Mouse (Mus musculus) heart, embryonic 14.5 days (tissue): Measurements from ENCODE around the gene Tomm20l. TPM values are rescaled to one million over a fixed set of nuclear protein-coding genes. Genes with fewer than 3 reads are reported as not detected.
"Not testable (repeated sequence)": the region's sequence is repeated elsewhere in the genome, so short reads cannot be mapped to it uniquely, and the experiment has no call there.

Source experiments
- ATAC-seq: fragments of 200-750 bp; cut with Nextera tagmentation; 2 replicates; pipeline ENCODE4 v1.8.0; 2017; ENCODE audit warnings: low read depth, moderate TSS enrichment; ENCODE audit not compliant: insufficient number of reproducible peaks, insufficient read depth, low FRiP score
- H3K27ac ChIP-seq, 2 experiments: fragments of 200-500 bp in 1 of 2; fragments of 300-500 bp in 1 of 2; sonication (generic) in 1 of 2; replicated peaks in 1 of 2; 2 replicates each; pipeline ENCODE4 v1.5.1; 2012 to 2014; ENCODE audit warnings: low read depth in 2 of 2, low read length in 2 of 2, control low read depth in 1 of 2, mild to moderate bottlenecking in 1 of 2, mixed read lengths in 1 of 2; ENCODE audit not compliant: control insufficient read depth in 1 of 2, insufficient read depth in 1 of 2
- H3K27me3 ChIP-seq: fragments of 300-500 bp; sonication (generic); 2 replicates; pipeline ENCODE4 v1.6.1; 2014; ENCODE audit warnings: mild to moderate bottlenecking, low read length, control low read depth; ENCODE audit not compliant: control insufficient read depth, insufficient read depth
- H3K36me3 ChIP-seq: fragments of 300-500 bp; sonication (generic); 2 replicates; pipeline ENCODE4 v1.6.1; 2014; ENCODE audit warnings: mild to moderate bottlenecking, control low read depth, low read length, mixed read lengths; ENCODE audit not compliant: control insufficient read depth, insufficient read depth
- H3K4me1 ChIP-seq, 2 experiments: fragments of 200-500 bp in 1 of 2; fragments of 300-500 bp in 1 of 2; sonication (generic) in 1 of 2; 2 replicates each; pipeline ENCODE4 v1.6.1; 2012 to 2014; ENCODE audit warnings: low read length in 2 of 2, control low read depth in 1 of 2, mixed read lengths in 1 of 2; ENCODE audit not compliant: control insufficient read depth in 2 of 2, insufficient read depth in 2 of 2
- H3K4me2 ChIP-seq: fragments of 300-500 bp; sonication (generic); 2 replicates; pipeline ENCODE4 v1.6.1; 2014; ENCODE audit warnings: mild to moderate bottlenecking, low read length
- H3K4me3 ChIP-seq, 2 experiments: fragments of 200-500 bp in 1 of 2; fragments of 300-500 bp in 1 of 2; sonication (generic) in 1 of 2; 2 replicates each; pipeline ENCODE4 v1.5.1; 2012 to 2014; ENCODE audit warnings: low read length in 2 of 2, mild to moderate bottlenecking in 2 of 2, control low read depth in 1 of 2, low read depth in 1 of 2, moderate library complexity in 1 of 2; ENCODE audit not compliant: control insufficient read depth in 1 of 2, insufficient read depth in 1 of 2
- H3K9ac ChIP-seq: fragments of 300-500 bp; sonication (generic); 2 replicates; pipeline ENCODE4 v1.6.1; 2014; ENCODE audit warnings: mild to moderate bottlenecking, low read length
- H3K9me3 ChIP-seq: fragments of 300-500 bp; sonication (generic); 2 replicates; pipeline ENCODE4 v1.6.1; 2016; ENCODE audit warnings: low read length, control low read depth; ENCODE audit not compliant: control insufficient read depth
- WGBS: fragments of 180-500 bp; shearing (Covaris S2); extraction: QIAGEN DNeasy Blood & Tissue Kit; methylation state at CpG from one replicate; pipeline ENCODE4 v1.1.7; 2014; 5-methylcytosine and 5-hydroxymethylcytosine counted together
- polyA plus RNA-seq: library from polyadenylated mRNA; unstranded; fragments of >200 nt; fragmentation: Nextera tagmentation; extraction: Ambion mirVana; gene quantifications from 2 replicates; pipeline ENCODE4 v1.2.1, GENCODE M21; 2014

Gene Tomm20l
- 0.38 TPM in 1 of 2 replicates, not detected in the other for polyA plus RNA-seq

DNA sequence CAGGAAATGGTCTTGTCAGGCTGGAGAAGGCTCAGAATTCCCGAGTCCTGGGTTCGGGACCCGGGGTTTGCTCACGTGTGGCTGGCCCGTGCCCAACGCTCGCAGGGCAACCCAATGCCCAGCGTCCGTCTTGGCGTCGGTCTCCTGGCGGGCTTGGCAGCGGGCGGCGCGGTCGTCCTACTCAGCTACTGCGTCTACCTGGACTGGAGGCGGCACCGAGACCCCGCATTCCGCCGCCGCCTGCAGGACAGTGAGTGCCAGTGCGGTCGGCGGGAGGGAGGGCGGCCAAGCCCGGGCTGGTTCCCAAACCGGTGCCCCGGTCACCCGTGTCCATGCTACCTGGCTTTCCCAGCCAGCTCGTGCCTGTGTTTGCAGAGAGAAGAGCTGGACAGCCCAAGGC lies at the start of gene Tomm20l:
Gene Tomm20l (plus strand): TSS at position 98 of the 400 bp plus-strand sequence.
- peaks cover 16 to 24% of the 10 kb centered on the region in 2 experiments for H3K4me1 ChIP-seq
- peak within 1 kb of the TSS; percentile 21 to 30 for H3K4me3 ChIP-seq
- H3K27me3 ChIP-seq = no peaks in the 10 kb centered on the region
- 10% methylated on average over 33 of the region's 33 CpGs for WGBS
- H3K27ac ChIP-seq = no peak within 1 kb of the TSS
- no peaks in the 10 kb centered on the region for H3K9me3 ChIP-seq
- no peaks in the 10 kb centered on the region for H3K36me3 ChIP-seq
- peak within 1 kb of the TSS; percentile 18 for H3K9ac ChIP-seq
- no peak for ATAC-seq
- H3K4me2 ChIP-seq = peak within 1 kb of the TSS; percentile 68

DNA sequence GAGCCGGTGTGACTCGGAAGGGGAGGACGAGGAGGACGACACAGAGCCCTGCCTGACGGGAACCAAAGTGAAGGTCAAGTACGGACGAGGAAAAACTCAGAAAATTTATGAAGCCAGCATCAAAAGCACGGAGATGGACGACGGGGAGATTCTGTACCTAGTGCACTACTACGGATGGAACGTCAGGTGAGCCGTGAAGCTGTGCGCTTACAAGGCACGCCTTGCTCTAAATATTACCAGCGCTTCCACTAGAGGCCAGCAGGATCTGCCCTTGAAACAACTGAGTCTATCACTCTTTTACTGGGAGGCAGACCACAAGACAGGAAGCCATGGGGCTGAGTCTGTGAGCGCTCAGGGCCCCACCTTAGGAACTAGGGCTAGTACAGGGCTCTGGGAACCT lies 41.4 kb upstream of the Tomm20l start:
- Histone ChIP-seq H3K4me1 (no peaks in the 10 kb centered on the region), H3K36me3 (peaks cover 89% of the 10 kb centered on the region), H3K9me3 (no peaks in the 10 kb centered on the region), H3K27me3 (no peaks in the 10 kb centered on the region), H3K9ac (no peak overlapping the region), H3K27ac (no peak overlapping the region), H3K4me2 (no peak overlapping the region), H3K4me3 (no peak overlapping the region)
- WGBS = 92% methylated on average over 17 of the region's 17 CpGs
- no peak for ATAC-seq

DNA sequence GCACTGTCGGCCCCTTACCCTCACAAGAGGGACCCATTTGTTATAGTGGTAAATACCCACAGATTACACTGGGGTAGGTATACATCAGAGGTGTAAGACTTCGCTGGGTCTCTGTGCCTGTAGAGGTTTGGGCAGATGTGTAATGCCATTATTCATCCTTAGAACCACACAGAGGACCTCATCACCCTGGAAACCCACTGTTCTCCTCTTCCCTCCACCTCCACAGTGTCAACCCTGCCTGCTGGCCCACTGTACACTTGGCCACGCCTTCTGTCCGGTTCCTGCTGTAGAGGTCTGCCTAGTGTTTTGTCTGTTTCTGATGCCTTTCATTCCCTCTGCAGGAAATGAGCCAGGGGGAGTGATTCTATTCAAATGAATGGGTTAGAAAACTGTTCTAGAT lies 39.2 kb upstream of the Tomm20l start:
- peaks cover 94% of the 10 kb centered on the region for H3K36me3 ChIP-seq
- no peak for ATAC-seq
- 86% methylated on average over 4 of the region's 4 CpGs for WGBS

DNA sequence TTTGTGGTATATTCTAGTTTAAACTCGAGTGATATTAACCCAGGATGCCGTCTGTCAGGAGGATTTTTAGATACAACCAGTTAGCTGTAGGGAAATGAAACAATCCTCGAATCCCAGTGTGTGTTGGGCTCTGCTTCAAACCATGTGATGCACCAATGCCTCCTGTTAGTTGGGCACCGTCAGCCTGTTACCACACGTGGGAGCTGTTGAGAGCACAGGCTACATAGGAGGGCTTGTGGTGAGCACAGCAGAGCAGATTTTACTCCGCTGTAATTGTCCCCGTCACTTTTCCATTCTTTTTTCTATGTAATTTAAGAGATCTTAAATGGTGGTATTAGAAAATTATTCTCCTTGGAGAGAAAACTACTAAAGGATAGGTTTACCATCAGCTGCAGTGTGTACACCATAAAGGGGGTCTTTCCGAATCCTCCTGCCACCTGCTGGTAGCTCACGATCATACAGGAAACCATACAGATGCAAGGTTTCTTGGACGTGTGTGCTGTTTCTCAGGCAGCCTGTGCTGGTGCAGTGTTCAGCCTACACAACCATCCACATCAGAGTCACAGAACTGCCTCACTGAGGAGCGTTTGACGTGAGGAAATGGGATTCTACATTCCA lies 38.0 kb upstream of the Tomm20l start:
- Histone ChIP-seq H3K27me3 (no peaks in the 10 kb centered on the region), H3K4me3 (no peak overlapping the region), H3K27ac (no peak overlapping the region), H3K36me3 (peaks cover 82% of the 10 kb centered on the region), H3K4me2 (no peak overlapping the region), H3K9me3 (no peaks in the 10 kb centered on the region), H3K4me1 (no peaks in the 10 kb centered on the region), H3K9ac (no peak overlapping the region)
- ATAC-seq = no peak
- WGBS = 63% methylated on average over 12 of the region's 12 CpGs

More for the DNA sequence above, 39.2 kb upstream of the Tomm20l start:
- Histone ChIP-seq H3K4me1 (no peaks in the 10 kb centered on the region), H3K9ac (no peak overlapping the region), H3K9me3 (no peaks in the 10 kb centered on the region), H3K4me2 (no peak overlapping the region), H3K4me3 (no peak overlapping the region), H3K27me3 (no peaks in the 10 kb centered on the region), H3K27ac (no peak overlapping the region)

DNA sequence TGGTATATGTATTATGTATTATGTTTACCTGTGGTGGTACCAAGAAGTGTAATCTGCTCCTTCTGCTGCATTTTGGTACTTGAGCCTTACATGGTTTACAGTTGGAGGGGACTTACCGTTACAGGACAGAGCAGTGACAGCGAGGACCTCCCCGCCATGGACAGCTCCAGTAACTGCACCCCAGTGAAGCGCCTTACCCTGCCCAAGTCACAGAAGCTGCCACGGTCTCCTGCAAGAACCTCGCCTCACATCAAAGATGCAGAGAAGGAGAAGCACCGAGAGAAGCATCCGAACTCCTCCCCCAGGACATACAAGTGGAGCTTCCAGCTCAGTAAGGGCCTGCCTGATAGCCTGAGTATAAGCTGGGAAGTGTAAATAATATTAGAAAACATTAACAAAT lies 24.9 kb upstream of the Tomm20l start:
- H3K27me3 ChIP-seq = no peaks in the 10 kb centered on the region
- H3K36me3 ChIP-seq = peaks cover 33% of the 10 kb centered on the region
- ATAC-seq = no peak
- H3K4me2 ChIP-seq = no peak overlapping the region
- no peak overlapping the region for H3K27ac ChIP-seq
- H3K4me3 ChIP-seq = no peak overlapping the region
- no peak overlapping the region for H3K9ac ChIP-seq
- 86% methylated on average over 8 of the region's 8 CpGs for WGBS
- H3K4me1 ChIP-seq = no peaks in the 10 kb centered on the region
- no peaks in the 10 kb centered on the region for H3K9me3 ChIP-seq

DNA sequence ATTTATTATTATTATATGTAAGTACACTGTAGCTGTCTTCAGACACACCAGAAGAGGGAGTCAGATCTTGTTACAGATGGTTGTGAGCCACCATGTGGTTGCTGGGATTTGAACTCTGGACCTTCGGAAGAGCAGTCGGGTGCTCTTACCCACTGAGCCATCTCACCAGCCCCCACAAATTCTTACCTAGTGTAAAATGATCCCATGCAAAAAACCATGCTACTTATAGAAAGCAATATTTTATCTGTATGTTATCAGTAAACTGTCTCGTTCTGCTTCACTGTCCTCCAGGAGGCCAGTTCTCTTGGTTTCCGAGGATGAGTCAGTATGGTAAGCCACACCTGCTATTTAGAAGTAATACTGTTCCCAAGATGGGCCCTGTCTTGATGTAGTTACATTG lies 7.0 kb upstream of the Tomm20l start:
- not testable (repeated sequence) for H3K9ac ChIP-seq, H3K27ac ChIP-seq, H3K4me1 ChIP-seq, H3K4me2 ChIP-seq, ATAC-seq, H3K36me3 ChIP-seq, H3K9me3 ChIP-seq, H3K4me3 ChIP-seq, H3K27me3 ChIP-seq
- 73% methylated on average over 4 of the region's 4 CpGs for whole genome bisulfite sequencing

DNA sequence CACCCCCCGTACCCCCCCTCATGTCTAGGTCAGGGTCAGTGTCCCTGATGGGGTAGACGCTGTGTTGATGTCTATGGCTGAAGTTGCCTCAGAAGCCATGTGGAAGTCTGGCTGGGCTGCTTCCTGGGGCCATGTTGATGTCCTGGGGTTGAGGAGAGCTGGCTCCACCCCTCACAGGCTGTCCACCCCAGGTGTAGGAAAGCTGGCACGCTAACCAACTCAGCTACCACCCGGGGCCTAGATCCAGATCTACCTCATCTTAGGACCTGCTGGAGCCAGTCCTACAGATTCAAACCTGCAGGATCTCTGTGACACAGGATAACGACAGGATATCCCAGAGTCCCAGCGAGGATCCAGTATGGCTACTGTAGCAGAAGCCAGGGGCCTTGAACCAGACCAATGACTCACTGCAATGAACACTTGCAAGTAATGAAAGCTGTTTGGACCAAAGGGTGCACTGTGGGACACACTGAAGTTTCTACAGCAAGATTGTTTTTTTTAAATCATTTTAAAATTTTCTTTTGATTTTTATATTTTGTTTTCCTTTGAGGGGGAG lies 3.9 kb upstream of the Tomm20l start:
- WGBS = 82% methylated on average over 6 of the region's 6 CpGs
- Histone ChIP-seq H3K9ac (no peak overlapping the region), H3K27ac (no peak overlapping the region), H3K36me3 (no peaks in the 10 kb centered on the region), H3K4me3 (no peak overlapping the region), H3K27me3 (no peaks in the 10 kb centered on the region), H3K4me2 (no peak overlapping the region), H3K9me3 (no peaks in the 10 kb centered on the region), H3K4me1 (peaks cover 4 to 8% of the 10 kb centered on the region in 2 experiments; a peak in 3 of 4 replicates)
- no peak for ATAC-seq
